Mouse (Mus musculus): ENCODE measurements around the gene Olfr930. TPM values are rescaled to one million over a fixed set of nuclear protein-coding genes. Genes with fewer than 3 reads are reported as not detected.

Olfr930 gene
- total RNA-seq (2017): not detected in 2 replicates

DNA sequence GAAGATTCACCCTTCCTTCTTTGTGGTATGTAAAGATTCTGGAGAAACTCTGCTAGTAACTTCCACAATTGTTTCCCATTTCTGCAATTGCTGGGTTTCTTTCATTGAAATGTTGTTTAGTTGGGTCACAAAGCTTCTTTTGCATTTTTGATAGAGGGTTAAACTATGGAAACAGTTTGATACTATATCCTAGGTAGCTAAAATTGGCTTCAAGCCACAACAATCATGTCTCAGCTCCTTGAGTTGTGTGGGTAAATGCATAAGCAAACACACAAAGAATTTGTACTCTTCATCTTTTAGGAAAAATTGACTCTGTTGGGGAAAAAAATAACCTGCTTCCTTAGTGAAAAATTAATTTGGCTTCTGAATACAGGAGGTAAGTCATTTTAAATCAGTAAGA lies at the start of gene Olfr930:
TSS of gene Olfr930 (plus strand) at position 301 of the 400 bp plus-strand sequence.
- no peak for ATAC-seq (replicated peaks; ENCODE audit: low read depth, poor library complexity, severe bottlenecking)

GRCm38 (mm10) chr9:38953401-38954123 lies 24.0 kb downstream of the Olfr930 start:
- no peak for ATAC-seq (replicated peaks; ENCODE audit: low read depth, poor library complexity, severe bottlenecking)

DNA sequence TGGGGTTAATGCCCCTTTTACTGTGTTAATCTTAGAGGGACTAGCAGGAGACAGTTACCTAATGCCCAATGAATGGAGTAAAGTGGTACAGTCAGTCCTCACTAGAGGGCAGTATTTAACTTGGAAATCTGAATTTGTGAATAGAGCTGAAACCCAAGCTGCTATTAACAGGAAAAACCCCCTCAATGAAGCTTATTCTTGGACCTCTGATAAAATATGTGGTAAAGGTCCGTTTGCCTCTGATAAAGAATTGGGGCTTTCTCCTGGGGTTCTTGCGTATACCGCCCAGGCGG lies 24.5 kb downstream of the Olfr930 start:
- no peak for ATAC-seq (replicated peaks; ENCODE audit: low read depth, poor library complexity, severe bottlenecking)

DNA sequence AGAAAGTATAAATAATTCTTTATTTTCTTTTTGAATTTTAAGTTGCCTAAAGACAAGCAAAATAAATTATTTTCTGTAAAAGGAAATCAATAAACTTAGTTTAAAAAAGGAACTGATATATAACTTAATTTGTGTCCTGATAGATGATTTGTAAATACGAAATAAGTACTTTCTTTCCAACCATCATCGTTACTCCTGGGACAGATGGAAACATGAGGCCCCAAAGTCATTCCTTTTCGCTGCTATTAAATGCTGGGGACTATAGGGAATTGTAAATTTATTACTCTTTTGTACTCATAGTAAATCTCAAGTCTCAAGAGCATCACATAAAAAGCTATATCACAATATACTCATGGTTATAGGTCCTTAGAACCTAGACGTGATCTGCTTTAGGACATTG lies 42.4 kb downstream of the Olfr930 start, which contains the start of gene Olfr933:
TSS of gene Olfr933 (plus strand) at position 301 of the 400 bp plus-strand sequence.
- no peak for ATAC-seq (replicated peaks; ENCODE audit: low read depth, poor library complexity, severe bottlenecking)

Other genes starting within 250 kb of the Olfr930 start
- gene Olfr919, start 226.1 kb upstream of the Olfr930 start, total RNA-seq (2017): not detected in 2 replicates
- gene Vwa5a, start 211.5 kb upstream of the Olfr930 start, total RNA-seq (2017): 34.5 and 37.0 TPM in 2 replicates
- gene Olfr920, start 177.5 kb upstream of the Olfr930 start, total RNA-seq (2017): 0.05 and 0.78 TPM in 2 replicates
- not detected in 2 replicates for gene Olfr921, start 156.7 kb upstream of the Olfr930 start, total RNA-seq (2017)
- not detected in 2 replicates for gene Olfr922, start 115.2 kb upstream of the Olfr930 start, total RNA-seq (2017)
- not detected in 2 replicates for gene Olfr923, start 103.3 kb upstream of the Olfr930 start, total RNA-seq (2017)
- not detected in 2 replicates for gene Olfr924, start 85.4 kb upstream of the Olfr930 start, total RNA-seq (2017)
- not detected in 2 replicates for gene Olfr26, start 74.7 kb upstream of the Olfr930 start, total RNA-seq (2017)
- not detected in 2 replicates for gene Olfr926, start 52.7 kb upstream of the Olfr930 start, total RNA-seq (2017)
- not detected in 2 replicates for gene Olfr933, start 42.5 kb downstream of the Olfr930 start, total RNA-seq (2017)
- not detected in 2 replicates for gene Olfr934, start 58.5 kb downstream of the Olfr930 start, total RNA-seq (2017)
- gene Olfr935, start 69.9 kb downstream of the Olfr930 start, total RNA-seq (2017): not detected in 2 replicates
- not detected in 2 replicates for gene Olfr146, start 93.6 kb downstream of the Olfr930 start, total RNA-seq (2017)
- gene Olfr937, start 135.1 kb downstream of the Olfr930 start, total RNA-seq (2017): not detected in 2 replicates
- not detected in 2 replicates for gene Olfr938, start 149.1 kb downstream of the Olfr930 start, total RNA-seq (2017)
- gene Olfr27, start 198.3 kb downstream of the Olfr930 start, total RNA-seq (2017): not detected in 2 replicates
- not detected in 2 replicates for gene Olfr943, start 236.5 kb downstream of the Olfr930 start, total RNA-seq (2017)

All from common myeloid progenitor, adult 5-6 weeks (primary cell).